Mouse (Mus musculus) liver, postnatal 0 days (tissue): ENCODE results near the gene Gm1123. TPM values are rescaled to one million over a fixed set of nuclear protein-coding genes. Genes with fewer than 3 reads are reported as not detected.

Experiments used
- ATAC-seq: fragments of 200-750 bp; cut with Nextera tagmentation; 2 replicates; pipeline ENCODE4 v1.8.0; 2017; ENCODE audit warnings: mild to moderate bottlenecking, moderate library complexity
- DNase-seq: peaks from one replicate; pipeline ENCODE4 v3.0.0-alpha.2; 2016
- H3K27ac ChIP-seq: fragments of 300-500 bp; sonication (generic); 2 replicates; pipeline ENCODE4 v1.5.1; 2014; ENCODE audit warnings: antibody characterized with exemption, moderate library complexity, mild to moderate bottlenecking, low read depth
- H3K27me3 ChIP-seq: fragments of 300-500 bp; sonication (generic); 2 replicates; pipeline ENCODE4 v1.6.1; 2014; ENCODE audit warnings: low read length, control low read depth, mixed read lengths; ENCODE audit not compliant: insufficient read depth
- H3K36me3 ChIP-seq: fragments of 300-500 bp; sonication (generic); replicated peaks from 2 replicates; pipeline ENCODE4 v1.6.1; 2014; ENCODE audit warnings: mild to moderate bottlenecking, control low read depth, low read length, moderate library complexity, mixed read lengths; ENCODE audit not compliant: insufficient read depth
- H3K4me1 ChIP-seq: fragments of 300-500 bp; sonication (generic); 2 replicates; pipeline ENCODE4 v1.6.1; 2014; ENCODE audit warnings: antibody characterized with exemption, mild to moderate bottlenecking, control low read depth; ENCODE audit not compliant: insufficient read depth
- H3K4me2 ChIP-seq: fragments of 300-500 bp; sonication (generic); 2 replicates; pipeline ENCODE4 v1.6.1; 2014; ENCODE audit warnings: low read depth, mild to moderate bottlenecking, low read length, moderate library complexity, mixed read lengths
- H3K4me3 ChIP-seq: fragments of 300-500 bp; sonication (generic); 2 replicates; pipeline ENCODE4 v1.5.1; 2014; ENCODE audit warnings: low read depth, low read length
- H3K9ac ChIP-seq: fragments of 300-500 bp; sonication (generic); replicated peaks from 2 replicates; pipeline ENCODE4 v1.6.1; 2014; ENCODE audit warnings: mild to moderate bottlenecking, moderate library complexity
- H3K9me3 ChIP-seq: fragments of 300-500 bp; sonication (generic); 2 replicates; pipeline ENCODE4 v1.6.1; 2016; ENCODE audit warnings: mild to moderate bottlenecking, control low read depth, low read length, mixed read lengths
- CTCF ChIP-seq: sonication (generic); IDR thresholded peaks from 2 replicates; pipeline ENCODE4 v1.5.1; 2016; ENCODE audit warnings: antibody characterized with exemption, low read depth
- EP300 ChIP-seq: IDR thresholded peaks from 2 replicates; pipeline ENCODE4 v1.6.1; 2016; ENCODE audit warnings: antibody characterized with exemption, low read depth, mild to moderate bottlenecking
- WGBS: fragments of 180-500 bp; shearing (Covaris S2); extraction: QIAGEN DNeasy Blood & Tissue Kit; methylation state at CpG from one replicate; pipeline ENCODE4 v1.1.7; 2014; ENCODE audit not compliant: insufficient replicate concordance; 5-methylcytosine and 5-hydroxymethylcytosine counted together
- polyA plus RNA-seq: library from polyadenylated mRNA; unstranded; fragments of >200 nt; fragmentation: Nextera tagmentation; extraction: Ambion mirVana; gene quantifications from 2 replicates; pipeline ENCODE4 v1.2.1, GENCODE M21; 2015

The Gm1123 gene
- polyA plus RNA-seq, 1 experiment from 2014 or later = not detected

- Histone ChIP-seq H3K4me1 (no peaks in the 10 kb centered on the region), H3K36me3 (peaks cover 22% of the 10 kb centered on the region), H3K27me3 (no peaks in the 10 kb centered on the region), H3K4me2 (no peak overlapping the region), H3K4me3 (no peak overlapping the region), H3K9me3 (no peaks in the 10 kb centered on the region), H3K9ac (no peak overlapping the region), H3K27ac (no peak overlapping the region)
- DNase-seq = no peak
- no peak for TF ChIP-seq EP300
- TF ChIP-seq CTCF = peak; percentile 37
- whole genome bisulfite sequencing = 59% methylated on average over 2 of the region's 2 CpGs
- ATAC-seq = no peak
Measured at GRCm38 (mm10) chr9:99064216-99064615, 28.7 kb upstream of the Gm1123 start.

GRCm38 (mm10) chr9:99062544-99062943, 27.0 kb upstream of the Gm1123 start:
- peak; percentile 65; the same call in 1 of the 2 replicates for ATAC-seq
- H3K36me3 ChIP-seq = peaks cover 21% of the 10 kb centered on the region
- H3K9ac ChIP-seq = no peak overlapping the region

DNA sequence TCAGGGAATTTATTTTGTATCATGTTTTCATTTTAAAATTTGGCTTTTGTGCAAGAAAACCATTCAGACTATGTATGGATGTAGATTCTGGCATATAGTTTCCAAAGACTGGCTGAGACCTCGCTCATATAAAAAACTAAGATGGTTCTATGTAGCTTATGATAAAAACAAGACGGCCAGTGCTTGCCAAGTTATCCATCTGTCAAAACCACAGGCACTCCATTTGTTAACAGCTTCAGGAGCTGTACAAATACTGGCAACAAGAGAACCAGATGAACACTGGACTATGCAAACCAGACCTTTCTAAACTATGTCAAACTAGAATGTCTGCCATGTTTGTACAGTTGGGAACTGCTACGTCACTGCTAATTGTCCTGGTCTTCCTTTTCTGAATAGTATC, 22.2 kb upstream of the Gm1123 start:
- ATAC-seq = no peak
- no peaks in the 10 kb centered on the region for H3K9me3 ChIP-seq
- H3K4me2 ChIP-seq = no peak overlapping the region
- H3K9ac ChIP-seq = no peak overlapping the region
- H3K27ac ChIP-seq = no peak overlapping the region
- no peaks in the 10 kb centered on the region for H3K27me3 ChIP-seq
- TF ChIP-seq EP300 (no peak), CTCF (no peak)
- peaks cover 21% of the 10 kb centered on the region for H3K36me3 ChIP-seq
- no peak overlapping the region for H3K4me3 ChIP-seq
- no peak for DNase-seq
- WGBS = 85% methylated on average over 3 of the region's 3 CpGs
- no peaks in the 10 kb centered on the region for H3K4me1 ChIP-seq

More at GRCm38 (mm10) chr9:99062544-99062943, 27.0 kb upstream of the Gm1123 start:
- 39% methylated on average over 7 of the region's 7 CpGs for WGBS
- H3K27me3 ChIP-seq = no peaks in the 10 kb centered on the region
- peak; percentile 95 for TF ChIP-seq CTCF
- no peak for TF ChIP-seq EP300
- H3K4me3 ChIP-seq = no peak overlapping the region
- no peak overlapping the region for H3K4me2 ChIP-seq
- H3K9me3 ChIP-seq = no peaks in the 10 kb centered on the region
- no peaks in the 10 kb centered on the region for H3K4me1 ChIP-seq
- DNase-seq = peak; percentile 84
- no peak overlapping the region for H3K27ac ChIP-seq

DNA sequence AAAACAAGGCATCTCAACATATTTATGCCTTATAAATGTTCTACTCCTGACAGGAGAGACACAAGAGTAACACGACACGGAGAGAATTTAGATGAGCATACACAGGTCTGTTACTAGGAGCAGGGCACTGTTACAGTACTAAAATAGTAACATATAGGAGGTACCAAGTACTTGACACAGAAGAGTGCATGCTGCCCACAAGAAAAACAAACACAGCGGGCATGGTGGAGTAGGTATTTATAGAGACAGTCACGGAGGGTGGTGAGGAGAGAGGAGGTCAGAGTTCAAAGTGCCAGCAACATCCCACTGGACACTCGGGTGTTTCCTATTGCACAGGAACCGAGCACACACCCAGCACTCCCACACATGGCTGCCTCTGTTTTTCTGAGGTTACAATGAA, 14.2 kb upstream of the Gm1123 start:
- no peaks in the 10 kb centered on the region for H3K9me3 ChIP-seq
- no peak overlapping the region for H3K4me3 ChIP-seq
- no peaks in the 10 kb centered on the region for H3K4me1 ChIP-seq
- no peak overlapping the region for H3K9ac ChIP-seq
- DNase-seq = no peak
- WGBS = 64% methylated on average over 6 of the region's 6 CpGs
- H3K4me2 ChIP-seq = no peak overlapping the region
- no peaks in the 10 kb centered on the region for H3K27me3 ChIP-seq
- no peak overlapping the region for H3K27ac ChIP-seq
- H3K36me3 ChIP-seq = peaks cover 5% of the 10 kb centered on the region
- TF ChIP-seq CTCF = no peak
- no peak for TF ChIP-seq EP300
- ATAC-seq = no peak

- 93% methylated on average over 1 of the region's 1 CpGs for WGBS
- Histone ChIP-seq H3K36me3 (peaks cover 9% of the 10 kb centered on the region), H3K4me2 (no peak overlapping the region), H3K9ac (no peak overlapping the region), H3K4me3 (no peak overlapping the region), H3K4me1 (no peaks in the 10 kb centered on the region), H3K27me3 (no peaks in the 10 kb centered on the region), H3K27ac (no peak overlapping the region), H3K9me3 (no peaks in the 10 kb centered on the region)
- DNase-seq = no peak
- TF ChIP-seq EP300 = no peak
- TF ChIP-seq CTCF = no peak
- no peak for ATAC-seq
Measured at GRCm38 (mm10) chr9:99048724-99049250, 13.3 kb upstream of the Gm1123 start.

- WGBS = 88% methylated on average over 8 of the region's 8 CpGs
- no peak overlapping the region for H3K4me2 ChIP-seq
- H3K36me3 ChIP-seq = peaks cover 21% of the 10 kb centered on the region
- no peak overlapping the region for H3K9ac ChIP-seq
- no peaks in the 10 kb centered on the region for H3K4me1 ChIP-seq
- TF ChIP-seq EP300 = no peak
- TF ChIP-seq CTCF = no peak
- H3K27me3 ChIP-seq = no peaks in the 10 kb centered on the region
- ATAC-seq = no peak
- no peak overlapping the region for H3K4me3 ChIP-seq
- no peaks in the 10 kb centered on the region for H3K9me3 ChIP-seq
- H3K27ac ChIP-seq = no peak overlapping the region
- DNase-seq = no peak
Measured at GRCm38 (mm10) chr9:99044761-99045160, 9.2 kb upstream of the Gm1123 start.

DNA sequence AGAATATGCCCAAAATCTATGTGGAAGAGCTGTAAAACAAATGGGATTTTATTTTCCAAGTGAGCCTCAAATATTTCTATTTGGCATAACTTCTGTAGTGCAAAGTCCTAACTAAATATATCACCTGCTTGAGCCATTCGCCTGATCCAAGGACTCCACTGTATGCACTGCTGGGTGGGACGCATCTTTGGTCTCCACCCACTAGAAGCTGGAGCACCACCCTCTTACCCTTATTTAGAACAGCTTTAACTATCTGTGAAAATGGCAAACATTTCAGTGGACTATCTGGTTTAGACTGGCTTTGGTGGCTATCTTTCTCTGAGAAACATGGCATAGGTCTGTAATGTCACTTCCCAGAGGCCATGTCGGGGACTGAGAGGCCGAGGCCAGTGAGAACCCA, 7.1 kb upstream of the Gm1123 start:
- H3K4me2 ChIP-seq = no peak overlapping the region
- H3K4me3 ChIP-seq = no peak overlapping the region
- H3K9ac ChIP-seq = no peak overlapping the region
- WGBS = 86% methylated on average over 4 of the region's 4 CpGs
- H3K36me3 ChIP-seq = peaks cover 32% of the 10 kb centered on the region
- no peaks in the 10 kb centered on the region for H3K27me3 ChIP-seq
- H3K4me1 ChIP-seq = no peaks in the 10 kb centered on the region
- no peak for TF ChIP-seq CTCF
- DNase-seq (no peak), ATAC-seq (no peak)
- H3K27ac ChIP-seq = no peak overlapping the region
- H3K9me3 ChIP-seq = no peaks in the 10 kb centered on the region
